Mouse (Mus musculus): ENCODE measurements at regions not wholly inside any gene's neighbourhood (a gene's known extent, or its start where the extent isn't known, plus 50 kb on each side); places are given as distances from the start of the nearest gene placed in this dataset.
"Not testable (repeated sequence)": the region's sequence is repeated elsewhere in the genome, so short reads cannot be mapped to it uniquely, and the experiment has no call there.

DNA sequence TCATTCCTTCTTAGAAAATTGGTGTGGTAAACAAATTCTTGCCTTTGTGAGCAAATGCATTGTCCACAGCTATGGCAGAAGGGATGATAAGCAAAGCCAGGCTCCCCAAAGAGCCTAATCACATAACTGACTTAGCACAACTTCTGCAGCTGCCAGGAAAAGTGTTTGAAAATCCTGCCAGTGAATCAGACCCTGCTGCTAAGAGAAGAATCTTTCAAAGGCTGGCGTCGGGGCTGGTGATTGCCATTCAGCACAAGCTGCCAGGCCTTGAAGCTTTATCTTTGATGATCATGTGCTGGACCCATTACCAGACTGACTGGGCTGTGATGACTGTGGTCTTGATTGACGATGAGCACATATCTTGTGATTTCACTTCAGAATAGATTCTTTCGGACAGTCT, 713.9 kb upstream of the Tex47 start:
- ATAC-seq = no peak
- no peak overlapping the region for H3K4me3 ChIP-seq (replicated peaks)
- no peak overlapping the region for H3K4me2 ChIP-seq (replicated peaks)
- H3K4me1 ChIP-seq (replicated peaks) = no peaks in the 10 kb centered on the region
- no peaks in the 10 kb centered on the region for H3K9me3 ChIP-seq
- no peaks in the 10 kb centered on the region for H3K36me3 ChIP-seq
- H3K9ac ChIP-seq = no peak overlapping the region
- H3K27me3 ChIP-seq (replicated peaks) = no peaks in the 10 kb centered on the region
- WGBS = 81% methylated on average over 4 of the region's 4 CpGs
- H3K27ac ChIP-seq = no peak overlapping the region

- not testable (repeated sequence) for H3K9ac ChIP-seq; H3K4me3 ChIP-seq (replicated peaks); H3K4me2 ChIP-seq (replicated peaks); H3K27me3 ChIP-seq (replicated peaks); H3K4me1 ChIP-seq (replicated peaks); H3K9me3 ChIP-seq; H3K27ac ChIP-seq; H3K36me3 ChIP-seq; ATAC-seq
- 65% methylated on average over 3 of the region's 3 CpGs for WGBS
These were observed 692.8 kb upstream of the Tex47 start for GRCm38 (mm10) chr5:6611151-6611550.

GRCm38 (mm10) chr5:6644869-6645268, 659.0 kb upstream of the Tex47 start:
- WGBS = 65% methylated on average over 3 of the region's 3 CpGs
- H3K4me3 ChIP-seq (replicated peaks) = no peak overlapping the region
- H3K4me1 ChIP-seq (replicated peaks) = no peaks in the 10 kb centered on the region
- ATAC-seq = no peak
- no peaks in the 10 kb centered on the region for H3K9me3 ChIP-seq
- no peak overlapping the region for H3K9ac ChIP-seq
- no peak overlapping the region for H3K4me2 ChIP-seq (replicated peaks)
- H3K27me3 ChIP-seq (replicated peaks) = no peaks in the 10 kb centered on the region
- H3K27ac ChIP-seq = no peak overlapping the region
- no peaks in the 10 kb centered on the region for H3K36me3 ChIP-seq

GRCm38 (mm10) chr5:6676211-6676610, 627.7 kb upstream of the Tex47 start:
- not testable (repeated sequence) for H3K4me1 ChIP-seq (replicated peaks); H3K4me3 ChIP-seq (replicated peaks); H3K27ac ChIP-seq; H3K4me2 ChIP-seq (replicated peaks); H3K9me3 ChIP-seq; ATAC-seq; H3K27me3 ChIP-seq (replicated peaks); H3K9ac ChIP-seq; H3K36me3 ChIP-seq
- 62% methylated on average over 3 of the region's 3 CpGs for WGBS

DNA sequence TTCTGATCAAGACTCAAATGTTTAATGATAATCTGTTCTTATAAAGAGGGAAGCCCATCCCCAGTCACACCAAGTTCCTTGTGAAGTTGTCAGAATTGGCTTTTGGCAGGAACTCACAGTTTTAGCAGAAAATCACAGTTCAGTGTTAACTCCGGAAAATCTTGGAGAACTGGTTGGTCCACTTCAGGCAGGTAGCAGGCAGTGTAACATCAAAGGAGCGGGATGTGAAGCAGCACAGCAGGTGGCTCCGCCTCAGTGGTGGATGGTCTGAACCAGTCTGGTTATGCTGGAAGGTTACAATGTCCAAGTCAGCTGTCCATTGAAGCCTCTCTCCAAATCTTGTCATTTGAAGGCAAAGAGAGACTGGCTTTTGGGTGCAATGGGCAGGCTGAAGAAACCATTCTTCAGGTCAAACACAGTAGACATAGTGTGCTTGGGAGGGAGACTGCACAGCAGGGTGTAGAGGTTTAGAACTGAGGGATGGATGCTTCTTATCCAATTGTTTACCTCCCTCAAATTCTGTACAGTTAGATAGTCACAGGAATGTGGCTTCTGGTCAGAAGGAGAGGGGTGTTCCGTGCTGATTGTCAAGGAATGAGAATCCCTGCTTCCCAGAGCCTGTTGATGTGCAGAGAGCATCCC, 594.1 kb upstream of the Tex47 start:
- WGBS = 51% methylated on average over 4 of the region's 4 CpGs
- no peak overlapping the region for H3K27ac ChIP-seq
- H3K27me3 ChIP-seq (replicated peaks) = no peaks in the 10 kb centered on the region
- H3K4me3 ChIP-seq (replicated peaks) = no peak overlapping the region
- ATAC-seq = peak; percentile 71; the same call in 1 of the 2 replicates
- no peaks in the 10 kb centered on the region for H3K4me1 ChIP-seq (replicated peaks)
- no peaks in the 10 kb centered on the region for H3K9me3 ChIP-seq
- H3K4me2 ChIP-seq (replicated peaks) = no peak overlapping the region
- H3K9ac ChIP-seq = no peak overlapping the region
- no peaks in the 10 kb centered on the region for H3K36me3 ChIP-seq

GRCm38 (mm10) chr5:6716179-6716578, 587.7 kb upstream of the Tex47 start:
- Histone ChIP-seq H3K9me3 (no peaks in the 10 kb centered on the region), H3K4me3 (replicated peaks) (no peak overlapping the region), H3K27ac (no peak overlapping the region), H3K4me1 (replicated peaks) (no peaks in the 10 kb centered on the region), H3K27me3 (replicated peaks) (no peaks in the 10 kb centered on the region), H3K4me2 (replicated peaks) (no peak overlapping the region), H3K9ac (no peak overlapping the region), H3K36me3 (no peaks in the 10 kb centered on the region)
- no peak for ATAC-seq
- 50% methylated on average over 1 of the region's 1 CpGs for WGBS

GRCm38 (mm10) chr5:6716630-6717029, 587.3 kb upstream of the Tex47 start:
- Histone ChIP-seq H3K9ac (no peak overlapping the region), H3K27ac (no peak overlapping the region), H3K36me3 (no peaks in the 10 kb centered on the region), H3K27me3 (replicated peaks) (no peaks in the 10 kb centered on the region), H3K4me1 (replicated peaks) (no peaks in the 10 kb centered on the region), H3K9me3 (no peaks in the 10 kb centered on the region), H3K4me2 (replicated peaks) (no peak overlapping the region), H3K4me3 (replicated peaks) (no peak overlapping the region)
- 53% methylated on average over 1 of the region's 1 CpGs for WGBS
- no peak for ATAC-seq
